Mouse (Mus musculus) spleen, adult 10 weeks (tissue): Measurements from ENCODE around the gene Steap4. TPM values are rescaled to one million over a fixed set of nuclear protein-coding genes. Genes with fewer than 3 reads are reported as not detected.

Experiments used
- polyA plus RNA-seq: library from polyadenylated mRNA; stranded (reverse); fragments of 350-450 nt; fragmentation: Illumina TruSeq; extraction: RNeasy Lipid Tissue Mini Kit (QIAGEN cat#74804); gene quantifications from one replicate; pipeline ENCODE4 v1.2.3, GENCODE M21; 2015; ENCODE audit warnings: low replicate concordance; ENCODE audit not compliant: insufficient read depth

Gene Steap4
- polyA plus RNA-seq: 5.1 TPM

DNA sequence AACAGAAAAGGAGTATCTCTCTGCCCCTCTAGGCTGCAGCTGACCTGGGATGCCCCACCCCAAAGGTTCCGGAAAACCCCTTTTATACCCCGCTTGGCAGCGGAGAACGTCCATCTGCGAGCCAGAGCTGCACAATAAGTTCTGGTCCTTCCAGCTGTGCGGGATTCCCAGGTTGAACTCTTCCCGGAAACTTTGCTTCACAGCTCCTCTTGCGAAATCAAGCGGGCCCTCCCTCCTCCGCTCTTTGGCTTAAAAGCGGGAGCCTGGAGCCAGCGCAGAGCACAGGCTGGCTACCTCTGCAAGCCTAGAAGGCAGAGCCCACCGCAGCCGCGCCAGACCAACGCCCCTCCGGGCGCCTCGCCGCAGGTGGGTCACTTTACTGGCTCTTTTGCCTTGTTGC is at the start of gene Steap4:
Steap4 (plus strand) TSS at position 282 of the 400 bp plus-strand sequence.

Other genes starting within 250 kb of the Steap4 start
- 281 TPM for gene Sri, start 85.6 kb downstream of the Steap4 start, polyA plus RNA-seq